Mouse (Mus musculus): ENCODE measurements at regions not wholly inside any gene's neighbourhood (a gene's known extent, or its start where the extent isn't known, plus 50 kb on each side); places are given as distances from the start of the nearest gene placed in this dataset.

- Histone ChIP-seq H3K4me3 (ENCODE audit: low read depth, low read length) (no peak overlapping the region), H3K4me2 (replicated peaks; ENCODE audit: low read depth, low read length) (0 out of 2 replicates have a peak overlapping the region, but pooled peaks have one; percentile 1), H3K9ac (replicated peaks; ENCODE audit: low read depth) (no peak overlapping the region), H3K9me3 (ENCODE audit: low read length) (no peaks in the 10 kb centered on the region), H3K27ac (ENCODE audit: low read length) (no peak overlapping the region), H3K4me1 (ENCODE audit: insufficient read depth, low read depth, low read length) (no peaks in the 10 kb centered on the region), H3K27me3 (replicated peaks; ENCODE audit: insufficient read depth, low read length) (0 out of 2 replicates have a peak, but pooled peaks cover 6% of the 10 kb centered on the region), H3K36me3 (ENCODE audit: insufficient read depth, low read length) (no peaks in the 10 kb centered on the region)
- 12% methylated on average over 28 of the region's 28 CpGs for WGBS
- peak; percentile 13 for DNase-seq (ENCODE audit: low spot score)
- ATAC-seq, result peak; percentile 11; the same call in 1 of the 2 replicates
- TF ChIP-seq CTCF (IDR thresholded peaks at IDR 0.05) (no peak), EP300 (IDR thresholded peaks at IDR 0.05) (no peak)
Measured at GRCm38 (mm10) chr5:118396004-118396725, 151.1 kb downstream of the 2410131K14Rik start.

GRCm38 (mm10) chr5:118400926-118401325, 155.9 kb downstream of the 2410131K14Rik start:
- TF ChIP-seq CTCF (IDR thresholded peaks at IDR 0.05), result no peak
- no peak for TF ChIP-seq EP300 (IDR thresholded peaks at IDR 0.05)
- no peak for ATAC-seq
- Histone ChIP-seq H3K4me3 (ENCODE audit: low read depth, low read length) (no peak overlapping the region), H3K9ac (replicated peaks; ENCODE audit: low read depth) (no peak overlapping the region), H3K36me3 (ENCODE audit: insufficient read depth, low read length) (no peaks in the 10 kb centered on the region), H3K9me3 (ENCODE audit: low read length) (no peaks in the 10 kb centered on the region), H3K4me2 (replicated peaks; ENCODE audit: low read depth, low read length) (no peak overlapping the region), H3K4me1 (ENCODE audit: insufficient read depth, low read depth, low read length) (no peaks in the 10 kb centered on the region), H3K27me3 (replicated peaks; ENCODE audit: insufficient read depth, low read length) (0 out of 2 replicates have a peak, but pooled peaks cover 5% of the 10 kb centered on the region), H3K27ac (ENCODE audit: low read length) (no peak overlapping the region)
- 57% methylated on average over 10 of the region's 10 CpGs for WGBS
- DNase-seq (ENCODE audit: low spot score), result no peak

- no peak overlapping the region for H3K4me2 ChIP-seq (replicated peaks; ENCODE audit: low read depth, low read length)
- H3K9me3 ChIP-seq (ENCODE audit: low read length), result no peaks in the 10 kb centered on the region
- ATAC-seq (peak; percentile 80), DNase-seq (ENCODE audit: low spot score) (peak; percentile 62)
- H3K36me3 ChIP-seq (ENCODE audit: insufficient read depth, low read length), result no peaks in the 10 kb centered on the region
- TF ChIP-seq EP300 (IDR thresholded peaks at IDR 0.05) (peak; percentile 20; the same call in 1 of the 2 replicates), CTCF (IDR thresholded peaks at IDR 0.05) (no peak)
- WGBS, result 55% methylated on average over 7 of the region's 7 CpGs
- H3K27ac ChIP-seq (ENCODE audit: low read length), result no peak overlapping the region
- no peak overlapping the region for H3K9ac ChIP-seq (replicated peaks; ENCODE audit: low read depth)
- H3K4me3 ChIP-seq (ENCODE audit: low read depth, low read length), result no peak overlapping the region
- H3K27me3 ChIP-seq (replicated peaks; ENCODE audit: insufficient read depth, low read length), result no peaks in the 10 kb centered on the region
- H3K4me1 ChIP-seq (ENCODE audit: insufficient read depth, low read depth, low read length), result no peaks in the 10 kb centered on the region
Measured at GRCm38 (mm10) chr5:118404398-118404797, 156.1 kb upstream of the Med13l start.

DNA sequence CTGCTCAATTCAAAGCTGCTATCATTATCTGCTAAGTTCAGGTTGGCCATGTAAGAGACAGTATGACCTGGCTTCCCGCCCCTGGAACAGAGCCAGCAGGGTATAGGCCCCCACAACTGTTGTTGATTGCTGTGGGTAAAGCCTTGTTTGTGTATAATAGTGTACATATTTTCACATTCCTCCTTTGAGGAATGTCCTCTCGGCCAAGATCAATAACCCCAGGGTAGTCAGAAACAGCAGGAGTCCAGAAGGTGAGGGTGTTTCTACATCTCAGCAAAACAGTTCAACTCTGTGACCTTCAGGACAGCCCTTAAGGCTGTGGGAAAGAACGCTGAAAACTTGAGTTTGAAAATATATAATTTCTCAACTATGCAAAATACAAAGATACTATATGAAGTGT, 155.1 kb upstream of the Med13l start:
- Histone ChIP-seq H3K9me3 (ENCODE audit: low read length) (no peaks in the 10 kb centered on the region), H3K4me3 (ENCODE audit: low read depth, low read length) (no peak overlapping the region), H3K36me3 (ENCODE audit: insufficient read depth, low read length) (no peaks in the 10 kb centered on the region), H3K4me1 (ENCODE audit: insufficient read depth, low read depth, low read length) (no peaks in the 10 kb centered on the region), H3K27me3 (replicated peaks; ENCODE audit: insufficient read depth, low read length) (no peaks in the 10 kb centered on the region), H3K27ac (ENCODE audit: low read length) (no peak overlapping the region), H3K9ac (replicated peaks; ENCODE audit: low read depth) (no peak overlapping the region), H3K4me2 (replicated peaks; ENCODE audit: low read depth, low read length) (no peak overlapping the region)
- no peak for DNase-seq (ENCODE audit: low spot score)
- no peak for TF ChIP-seq EP300 (IDR thresholded peaks at IDR 0.05)
- no peak for TF ChIP-seq CTCF (IDR thresholded peaks at IDR 0.05)
- no peak for ATAC-seq
- 82% methylated on average over 3 of the region's 3 CpGs for WGBS

DNA sequence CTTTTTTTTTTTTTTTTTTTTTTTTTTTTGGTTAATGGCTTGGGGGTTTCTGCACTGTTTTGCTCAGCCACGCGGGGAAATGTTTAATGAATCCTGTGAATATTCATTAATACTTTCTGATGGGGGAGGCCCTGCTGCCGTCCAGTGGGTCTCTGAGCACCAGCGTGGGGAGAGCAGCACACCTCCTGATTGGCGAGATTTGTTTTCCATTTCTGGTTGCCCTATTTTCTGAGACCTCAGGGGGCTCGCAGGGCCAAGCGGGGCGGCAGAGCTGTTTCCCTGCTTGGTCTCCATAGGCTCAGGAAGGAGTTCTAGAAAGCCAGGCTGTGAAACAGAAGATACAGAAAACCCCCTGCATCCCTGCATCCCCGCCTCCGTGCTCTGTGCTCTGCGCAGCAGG, 153.0 kb upstream of the Med13l start:
- H3K27me3 ChIP-seq (replicated peaks; ENCODE audit: insufficient read depth, low read length), result no peaks in the 10 kb centered on the region
- H3K4me3 ChIP-seq (ENCODE audit: low read depth, low read length), result no peak overlapping the region
- no peaks in the 10 kb centered on the region for H3K4me1 ChIP-seq (ENCODE audit: insufficient read depth, low read depth, low read length)
- DNase-seq (ENCODE audit: low spot score) (no peak), ATAC-seq (no peak)
- WGBS, result 67% methylated on average over 11 of the region's 11 CpGs
- no peak for TF ChIP-seq EP300 (IDR thresholded peaks at IDR 0.05)
- TF ChIP-seq CTCF (IDR thresholded peaks at IDR 0.05), result no peak
- H3K27ac ChIP-seq (ENCODE audit: low read length), result no peak overlapping the region
- no peaks in the 10 kb centered on the region for H3K9me3 ChIP-seq (ENCODE audit: low read length)
- no peak overlapping the region for H3K4me2 ChIP-seq (replicated peaks; ENCODE audit: low read depth, low read length)
- no peaks in the 10 kb centered on the region for H3K36me3 ChIP-seq (ENCODE audit: insufficient read depth, low read length)
- H3K9ac ChIP-seq (replicated peaks; ENCODE audit: low read depth), result no peak overlapping the region

DNA sequence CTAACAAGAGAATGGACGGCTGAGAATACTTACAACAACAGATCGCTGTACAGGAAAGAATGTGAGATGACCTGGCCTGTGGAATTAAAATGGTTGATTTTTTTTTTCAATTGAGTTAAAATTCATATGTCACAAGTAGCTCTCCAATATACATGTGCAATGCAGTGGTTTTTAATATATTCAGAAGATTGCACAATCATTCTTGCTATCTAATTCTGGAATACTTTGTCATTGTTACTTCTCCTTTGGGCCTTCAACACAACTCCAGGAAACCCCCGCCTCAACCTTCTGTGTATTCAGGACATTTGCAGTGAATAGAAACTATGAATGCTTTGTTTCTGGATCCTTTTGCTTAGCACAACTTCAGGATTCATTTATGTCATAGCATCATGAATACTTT, 152.5 kb upstream of the Med13l start:
- ATAC-seq, result no peak
- Histone ChIP-seq H3K4me1 (ENCODE audit: insufficient read depth, low read depth, low read length) (no peaks in the 10 kb centered on the region), H3K4me3 (ENCODE audit: low read depth, low read length) (no peak overlapping the region), H3K9ac (replicated peaks; ENCODE audit: low read depth) (no peak overlapping the region), H3K27ac (ENCODE audit: low read length) (no peak overlapping the region), H3K27me3 (replicated peaks; ENCODE audit: insufficient read depth, low read length) (no peaks in the 10 kb centered on the region), H3K4me2 (replicated peaks; ENCODE audit: low read depth, low read length) (no peak overlapping the region), H3K9me3 (ENCODE audit: low read length) (no peaks in the 10 kb centered on the region), H3K36me3 (ENCODE audit: insufficient read depth, low read length) (no peaks in the 10 kb centered on the region)
- 69% methylated on average over 3 of the region's 3 CpGs for WGBS
- TF ChIP-seq CTCF (IDR thresholded peaks at IDR 0.05) (no peak), EP300 (IDR thresholded peaks at IDR 0.05) (no peak)
- peak; percentile 21 for DNase-seq (ENCODE audit: low spot score)
